Mouse (Mus musculus): Measurements from ENCODE around the gene Nop16. TPM values are rescaled to one million over a fixed set of nuclear protein-coding genes. Genes with fewer than 3 reads are reported as not detected.
A peak's percentile ranks its signal among the peaks of the same experiment; 100 is the strongest.

Nop16 gene
- polyA plus RNA-seq, 1 experiment from 2014 or later, result 53.1 TPM

GRCm38 (mm10) chr13:54569282-54569681 lies 20.6 kb downstream of the Nop16 start:
- no peak overlapping the region for H3K4me3 ChIP-seq
- no peak overlapping the region for H3K4me2 ChIP-seq
- H3K36me3 ChIP-seq, result no peaks in the 10 kb centered on the region
- peaks cover 16% of the 10 kb centered on the region for H3K27me3 ChIP-seq
- H3K4me1 ChIP-seq (replicated peaks), result peaks cover 2% of the 10 kb centered on the region
- no peak overlapping the region for H3K9ac ChIP-seq
- H3K27ac ChIP-seq, result no peak overlapping the region
- no peaks in the 10 kb centered on the region for H3K9me3 ChIP-seq
- 56% methylated on average over 1 of the region's 1 CpGs for WGBS
- ATAC-seq (ENCODE audit: low FRiP score), result no peak

DNA sequence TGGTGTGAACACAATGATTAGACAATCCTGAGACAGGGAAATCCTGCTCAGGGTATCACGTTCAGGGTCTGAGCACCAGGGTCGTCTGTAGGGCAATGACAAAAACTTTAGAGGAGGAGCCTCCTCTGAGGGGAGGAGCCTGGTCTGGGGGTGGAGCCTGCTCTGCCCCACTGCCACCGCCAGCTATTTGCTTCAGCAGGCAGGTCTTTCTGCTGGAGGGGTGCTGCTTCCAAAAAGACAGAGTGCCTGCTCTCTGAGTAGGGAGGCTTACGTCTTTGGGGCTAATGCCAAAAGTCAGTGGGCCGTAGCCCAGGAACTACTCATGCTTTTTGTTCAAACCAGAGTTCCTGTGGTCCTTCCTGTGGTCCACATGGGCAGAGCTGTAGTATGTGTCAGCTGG lies 21.5 kb downstream of the Nop16 start:
- ATAC-seq (ENCODE audit: low FRiP score), result no peak
- Histone ChIP-seq H3K9me3 (no peaks in the 10 kb centered on the region), H3K4me3 (no peak overlapping the region), H3K27me3 (peaks cover 8% of the 10 kb centered on the region), H3K27ac (no peak overlapping the region), H3K9ac (no peak overlapping the region), H3K36me3 (no peaks in the 10 kb centered on the region), H3K4me1 (replicated peaks) (peaks cover 10% of the 10 kb centered on the region), H3K4me2 (no peak overlapping the region)
- 45% methylated on average over 5 of the region's 5 CpGs for WGBS

- peak overlapping the region; percentile 93 for H3K27ac ChIP-seq
- H3K9ac ChIP-seq, result 0 out of 2 replicates have a peak overlapping the region, but pooled peaks have one; percentile 99
- peaks cover 25% of the 10 kb centered on the region for H3K36me3 ChIP-seq
- H3K4me2 ChIP-seq, result peak overlapping the region; percentile 90
- WGBS, result 39% methylated on average over 8 of the region's 8 CpGs
- H3K27me3 ChIP-seq, result no peaks in the 10 kb centered on the region
- peak overlapping the region; percentile 99 for H3K4me3 ChIP-seq
- H3K4me1 ChIP-seq (replicated peaks), result peaks cover 19% of the 10 kb centered on the region
- H3K9me3 ChIP-seq, result no peaks in the 10 kb centered on the region
- ATAC-seq (ENCODE audit: low FRiP score), result peak; percentile 61
These were observed 24.1 kb downstream of the Nop16 start for GRCm38 (mm10) chr13:54565594-54566345.

- Histone ChIP-seq H3K9me3 (no peaks in the 10 kb centered on the region), H3K27me3 (no peaks in the 10 kb centered on the region), H3K27ac (peak within 1 kb of the TSS; percentile 93), H3K4me1 (replicated peaks) (peaks cover 19% of the 10 kb centered on the region), H3K4me3 (peak within 1 kb of the TSS; percentile 99), H3K9ac (peak within 1 kb of the TSS; percentile 99), H3K4me2 (peak within 1 kb of the TSS; percentile 90), H3K36me3 (peaks cover 30% of the 10 kb centered on the region)
- WGBS, result under 1% methylated on average over 27 of the region's 27 CpGs
- peak; percentile 97 for ATAC-seq (ENCODE audit: low FRiP score)
These were observed 24.7 kb downstream of the Nop16 start, which contains the start of gene 4833439L19Rik for GRCm38 (mm10) chr13:54565201-54565581. TSS of gene 4833439L19Rik (minus strand) at chr13:54565435.

DNA sequence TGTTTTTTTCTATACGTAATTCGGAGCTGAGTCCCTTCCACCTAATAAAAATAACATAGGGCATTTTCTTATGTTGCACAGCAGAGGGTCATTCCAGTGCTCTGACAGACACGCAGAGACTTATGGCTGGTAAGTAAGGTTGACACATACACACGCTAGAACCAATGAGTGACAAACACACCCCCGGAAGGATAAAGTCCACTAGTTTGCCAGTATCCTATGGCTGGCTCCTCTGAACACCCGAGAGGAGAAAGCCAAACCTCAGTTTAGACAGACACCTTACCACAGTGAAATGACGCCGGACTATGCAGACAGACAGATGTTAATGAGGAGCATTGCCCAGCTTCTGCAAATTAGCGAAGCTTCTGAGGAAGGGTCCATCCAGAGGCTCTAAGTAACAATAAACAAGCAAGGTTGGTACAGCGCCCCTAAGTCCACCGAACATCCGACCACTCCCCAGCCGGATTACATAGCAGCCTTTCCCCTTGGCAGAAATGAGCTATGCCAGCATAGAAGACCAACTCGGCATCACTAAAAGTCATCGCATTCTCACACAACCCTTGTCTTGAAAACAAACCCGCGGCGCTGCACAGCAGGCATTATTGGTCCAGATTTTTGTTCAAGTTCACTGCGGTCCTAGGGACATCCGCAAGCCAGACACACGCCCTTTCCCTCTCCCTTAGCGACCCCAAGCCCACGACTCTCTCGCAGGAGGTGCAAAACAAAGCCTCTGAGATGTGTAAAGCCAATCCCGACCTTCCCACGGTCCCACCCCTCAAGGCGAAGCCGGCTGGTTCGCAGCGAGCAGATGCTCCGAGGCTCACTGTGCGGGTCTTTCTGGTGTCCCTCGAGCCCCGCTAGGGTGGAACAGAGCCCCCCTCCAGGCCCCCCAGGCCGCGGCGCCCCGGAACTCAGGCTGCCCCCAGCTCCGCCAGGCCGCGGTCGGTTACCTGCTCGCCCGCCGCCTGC lies 25.4 kb downstream of the Nop16 start:
- Histone ChIP-seq H3K27me3 (no peaks in the 10 kb centered on the region), H3K27ac (peak overlapping the region; percentile 93), H3K4me1 (replicated peaks) (peaks cover 19% of the 10 kb centered on the region), H3K9me3 (no peaks in the 10 kb centered on the region), H3K36me3 (peaks cover 37% of the 10 kb centered on the region), H3K9ac (peak overlapping the region; percentile 99), H3K4me3 (peak overlapping the region; percentile 99), H3K4me2 (peak overlapping the region; percentile 90)
- 12% methylated on average over 45 of the region's 45 CpGs for WGBS
- ATAC-seq (ENCODE audit: low FRiP score), result peak; percentile 75

DNA sequence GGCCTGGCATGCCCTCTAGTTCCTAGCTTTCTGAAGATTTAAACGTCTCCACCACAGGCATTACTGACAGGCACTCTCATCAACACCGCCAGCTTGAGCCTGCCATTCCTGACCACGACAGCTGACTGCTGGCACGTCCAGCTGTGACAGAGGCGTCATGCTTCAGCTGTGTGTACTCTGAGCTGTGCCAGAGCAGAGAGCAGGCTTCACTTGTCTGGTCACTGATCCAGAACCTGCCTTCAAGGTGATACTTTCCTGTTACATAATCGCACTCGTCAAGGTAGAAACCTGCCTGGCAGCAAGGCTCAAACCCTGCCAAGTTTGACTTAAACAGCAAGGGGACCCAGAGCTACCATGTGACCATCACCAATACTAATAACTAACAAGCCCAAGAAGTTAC lies 27.3 kb downstream of the Nop16 start:
- WGBS, result 83% methylated on average over 7 of the region's 7 CpGs
- H3K9me3 ChIP-seq, result no peaks in the 10 kb centered on the region

GRCm38 (mm10) chr13:54560608-54561007 lies 29.3 kb downstream of the Nop16 start:
- no peaks in the 10 kb centered on the region for H3K9me3 ChIP-seq
- no peak overlapping the region for H3K27ac ChIP-seq
- H3K36me3 ChIP-seq, result peaks cover 76% of the 10 kb centered on the region
- ATAC-seq (ENCODE audit: low FRiP score), result no peak
- H3K4me3 ChIP-seq, result no peak overlapping the region
- 95% methylated on average over 7 of the region's 7 CpGs for WGBS
- H3K4me2 ChIP-seq, result no peak overlapping the region
- H3K27me3 ChIP-seq, result no peaks in the 10 kb centered on the region
- no peak overlapping the region for H3K9ac ChIP-seq
- peaks cover 19% of the 10 kb centered on the region for H3K4me1 ChIP-seq (replicated peaks)

More for the DNA sequence above, 27.3 kb downstream of the Nop16 start:
- Histone ChIP-seq H3K27ac (no peak overlapping the region), H3K36me3 (peaks cover 57% of the 10 kb centered on the region), H3K27me3 (no peaks in the 10 kb centered on the region), H3K4me3 (no peak overlapping the region), H3K4me1 (replicated peaks) (peaks cover 19% of the 10 kb centered on the region), H3K9ac (peak overlapping the region; percentile 1; the same call in 1 of the 2 replicates), H3K4me2 (no peak overlapping the region)
- no peak for ATAC-seq (ENCODE audit: low FRiP score)

GRCm38 (mm10) chr13:54559656-54560055 lies 30.2 kb downstream of the Nop16 start:
- H3K4me3 ChIP-seq, result no peak overlapping the region
- H3K27ac ChIP-seq, result no peak overlapping the region
- peaks cover 19% of the 10 kb centered on the region for H3K4me1 ChIP-seq (replicated peaks)
- no peaks in the 10 kb centered on the region for H3K27me3 ChIP-seq
- peaks cover 84% of the 10 kb centered on the region for H3K36me3 ChIP-seq
- no peak for ATAC-seq (ENCODE audit: low FRiP score)
- H3K4me2 ChIP-seq, result no peak overlapping the region
- no peak overlapping the region for H3K9ac ChIP-seq
- WGBS, result 96% methylated on average over 2 of the region's 2 CpGs
- H3K9me3 ChIP-seq, result no peaks in the 10 kb centered on the region

GRCm38 (mm10) chr13:54557652-54558051 lies 32.2 kb downstream of the Nop16 start:
- Histone ChIP-seq H3K27me3 (no peaks in the 10 kb centered on the region), H3K9me3 (no peaks in the 10 kb centered on the region), H3K9ac (no peak overlapping the region), H3K4me1 (replicated peaks) (peaks cover 4% of the 10 kb centered on the region), H3K27ac (no peak overlapping the region), H3K4me3 (no peak overlapping the region), H3K4me2 (no peak overlapping the region), H3K36me3 (peaks cover 95% of the 10 kb centered on the region)
- WGBS, result 100% methylated on average over 1 of the region's 1 CpGs
- no peak for ATAC-seq (ENCODE audit: low FRiP score)

- no peak overlapping the region for H3K9ac ChIP-seq
- H3K4me1 ChIP-seq (replicated peaks), result no peaks in the 10 kb centered on the region
- no peak overlapping the region for H3K4me2 ChIP-seq
- no peak overlapping the region for H3K27ac ChIP-seq
- no peaks in the 10 kb centered on the region for H3K9me3 ChIP-seq
- ATAC-seq (ENCODE audit: low FRiP score), result no peak
- no peak overlapping the region for H3K4me3 ChIP-seq
- WGBS, result 89% methylated on average over 3 of the region's 3 CpGs
- H3K27me3 ChIP-seq, result no peaks in the 10 kb centered on the region
- H3K36me3 ChIP-seq, result peaks cover 96% of the 10 kb centered on the region
These were observed 33.1 kb downstream of the Nop16 start for GRCm38 (mm10) chr13:54556796-54557195.

DNA sequence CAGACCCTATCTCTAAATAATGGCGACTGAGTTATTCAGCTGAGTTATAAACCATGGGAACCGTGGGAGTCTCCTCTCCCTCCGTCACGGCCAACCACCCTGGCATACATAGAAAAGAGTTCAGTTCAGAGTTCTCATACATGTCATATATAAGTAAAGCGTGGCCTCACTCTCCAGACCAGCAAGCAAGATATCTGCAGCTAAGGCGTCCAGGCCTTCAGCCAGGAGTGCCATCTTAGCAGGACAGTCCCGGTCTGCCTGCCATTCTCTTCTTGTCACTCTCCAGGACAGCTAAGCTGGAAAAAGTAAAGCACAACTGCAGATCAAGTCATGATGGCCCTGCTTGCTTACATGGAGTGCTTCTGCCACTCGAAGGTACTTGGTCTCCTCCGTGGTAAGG lies 33.7 kb downstream of the Nop16 start:
- Histone ChIP-seq H3K4me3 (no peak overlapping the region), H3K4me2 (no peak overlapping the region), H3K9me3 (no peaks in the 10 kb centered on the region), H3K27me3 (no peaks in the 10 kb centered on the region), H3K4me1 (replicated peaks) (no peaks in the 10 kb centered on the region), H3K27ac (no peak overlapping the region), H3K9ac (no peak overlapping the region), H3K36me3 (peaks cover 96% of the 10 kb centered on the region)
- WGBS, result 97% methylated on average over 9 of the region's 9 CpGs
- no peak for ATAC-seq (ENCODE audit: low FRiP score)

DNA sequence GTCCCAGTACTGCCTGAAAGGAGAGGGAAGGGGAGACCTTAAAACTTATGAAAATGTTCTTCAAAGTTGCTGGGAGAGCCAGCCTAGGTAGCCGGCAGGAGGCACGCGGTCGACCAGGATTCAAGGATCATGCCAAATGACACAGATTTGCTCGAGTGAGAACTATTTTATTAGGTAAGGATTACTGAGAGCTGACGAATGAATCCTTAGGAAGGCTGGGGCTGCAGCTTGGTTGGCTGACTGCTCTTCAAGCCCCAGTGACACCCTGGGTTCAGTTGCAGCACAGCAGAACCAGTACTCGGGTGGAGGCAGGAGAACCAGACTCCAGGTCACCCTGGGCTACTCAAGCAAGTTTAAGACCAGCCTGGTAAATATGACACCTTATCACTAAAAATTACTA lies 41.9 kb downstream of the Nop16 start:
- no peaks in the 10 kb centered on the region for H3K4me1 ChIP-seq (replicated peaks)
- 88% methylated on average over 7 of the region's 7 CpGs for WGBS

More for the DNA sequence above, 41.9 kb downstream of the Nop16 start:
- no peak overlapping the region for H3K27ac ChIP-seq
- no peaks in the 10 kb centered on the region for H3K9me3 ChIP-seq
- no peaks in the 10 kb centered on the region for H3K27me3 ChIP-seq
- no peak overlapping the region for H3K4me2 ChIP-seq
- H3K9ac ChIP-seq, result no peak overlapping the region
- ATAC-seq (ENCODE audit: low FRiP score), result no peak
- H3K4me3 ChIP-seq, result no peak overlapping the region
- H3K36me3 ChIP-seq, result peaks cover 70% of the 10 kb centered on the region

Data from hindbrain, embryonic 13.5 days (tissue).